Mouse (Mus musculus) small intestine, adult 2 months (tissue): Measurements from ENCODE around the gene Rab27a. TPM values are rescaled to one million over a fixed set of nuclear protein-coding genes. Genes with fewer than 3 reads are reported as not detected.

Experiments used
- H3K27ac ChIP-seq: fragments of 200-500 bp; 2 replicates; pipeline ENCODE4 v1.5.1; 2012; ENCODE audit warnings: low read depth, low read length, control low read depth, inconsistent platforms; ENCODE audit not compliant: insufficient read depth
- H3K27me3 ChIP-seq: fragments of 200-500 bp; 2 replicates; pipeline ENCODE4 v1.6.1; 2012; ENCODE audit warnings: mild to moderate bottlenecking, moderate library complexity, low read length, inconsistent platforms; ENCODE audit not compliant: control insufficient read depth, insufficient read depth
- H3K36me3 ChIP-seq: fragments of 200-500 bp; 2 replicates; pipeline ENCODE4 v1.6.1; 2012; ENCODE audit warnings: mild to moderate bottlenecking, low read length, control low read depth, inconsistent platforms; ENCODE audit not compliant: control insufficient read depth, insufficient read depth
- H3K4me1 ChIP-seq: fragments of 200-500 bp; 2 replicates; pipeline ENCODE4 v1.6.1; 2012; ENCODE audit warnings: low read length, inconsistent platforms, mixed read lengths; ENCODE audit not compliant: control insufficient read depth, insufficient read depth, insufficient read length
- H3K4me3 ChIP-seq: fragments of 200-500 bp; 2 replicates; pipeline ENCODE4 v1.5.1; 2012; ENCODE audit warnings: low read depth, mild to moderate bottlenecking, control low read depth, inconsistent platforms, low read length, moderate library complexity
- CTCF ChIP-seq: fragments of 200-500 bp; IDR thresholded peaks from 2 replicates; pipeline ENCODE4 v1.5.1; 2012; ENCODE audit warnings: low read depth, mild to moderate bottlenecking, control low read depth, inconsistent platforms, low read length, moderate library complexity, mixed read lengths; ENCODE audit not compliant: insufficient replicate concordance, insufficient read length; ENCODE audit errors: extremely low read depth
- POLR2A ChIP-seq: fragments of 200-500 bp; IDR thresholded peaks from 2 replicates; pipeline ENCODE4 v1.6.1; 2012; ENCODE audit warnings: low read depth, mild to moderate bottlenecking, control low read depth, inconsistent platforms, low read length, moderate library complexity
- WGBS: fragments of 180-500 bp; shearing (Covaris S2); methylation state at CpG from one replicate; pipeline ENCODE4 v1.1.7; 2018; 5-methylcytosine and 5-hydroxymethylcytosine counted together
- polyA plus RNA-seq: library from polyadenylated mRNA; depleted of rRNA; stranded (reverse); fragments of >200 nt; gene quantifications from 2 replicates; pipeline ENCODE4 v1.2.3, GENCODE M21; 2012

Rab27a gene
- polyA plus RNA-seq, 1 experiment: 6.5 TPM

- no peak overlapping the region for H3K4me3 ChIP-seq
Measured at GRCm38 (mm10) chr9:73091747-73092146, 47.1 kb downstream of the Rab27a start.

GRCm38 (mm10) chr9:73094580-73094979 is 49.9 kb downstream of the Rab27a start:
- 17% methylated on average over 17 of the region's 17 CpGs for WGBS
- no peak for TF ChIP-seq CTCF
- TF ChIP-seq POLR2A: no peak
- no peaks in the 10 kb centered on the region for H3K27me3 ChIP-seq

More at GRCm38 (mm10) chr9:73091747-73092146, 47.1 kb downstream of the Rab27a start:
- TF ChIP-seq POLR2A (no peak), CTCF (peak; percentile 26; the same call in 1 of the 2 replicates)
- no peaks in the 10 kb centered on the region for H3K27me3 ChIP-seq
- H3K27ac ChIP-seq: no peak overlapping the region
- WGBS: 2% methylated on average over 1 of the region's 1 CpGs
- H3K4me1 ChIP-seq: peaks cover 7% of the 10 kb centered on the region; the same call in 1 of the 2 replicates
- no peaks in the 10 kb centered on the region for H3K36me3 ChIP-seq

GRCm38 (mm10) chr9:73097898-73098297 is 53.2 kb downstream of the Rab27a start:
- WGBS: 77% methylated on average over 2 of the region's 2 CpGs
- TF ChIP-seq POLR2A (no peak), CTCF (no peak)
- Histone ChIP-seq H3K36me3 (no peaks in the 10 kb centered on the region), H3K4me1 (peaks cover 2% of the 10 kb centered on the region; the same call in 1 of the 2 replicates), H3K4me3 (no peak overlapping the region), H3K27ac (no peak overlapping the region), H3K27me3 (no peaks in the 10 kb centered on the region)

More at GRCm38 (mm10) chr9:73094580-73094979, 49.9 kb downstream of the Rab27a start:
- Histone ChIP-seq H3K36me3 (no peaks in the 10 kb centered on the region), H3K4me3 (peak overlapping the region; percentile 26; the same call in 1 of the 2 replicates), H3K4me1 (peaks cover 4% of the 10 kb centered on the region; the same call in 1 of the 2 replicates), H3K27ac (no peak overlapping the region)

GRCm38 (mm10) chr9:73101536-73101935 is 56.9 kb downstream of the Rab27a start, which contains the start of gene Khdc3:
TSS of gene Khdc3 (plus strand) at chr9:73101836.
- no peak for TF ChIP-seq POLR2A
- TF ChIP-seq CTCF: no peak
- Histone ChIP-seq H3K4me3 (no peak within 1 kb of the TSS), H3K27ac (no peak within 1 kb of the TSS), H3K27me3 (no peaks in the 10 kb centered on the region), H3K4me1 (peaks cover 13% of the 10 kb centered on the region), H3K36me3 (no peaks in the 10 kb centered on the region)
- WGBS: 90% methylated on average over 5 of the region's 5 CpGs

GRCm38 (mm10) chr9:73102181-73102580 is 57.5 kb downstream of the Rab27a start, which contains the start of gene Gm20509:
TSS of gene Gm20509 (plus strand) at chr9:73102470.
- WGBS: 97% methylated on average over 4 of the region's 4 CpGs
- H3K27me3 ChIP-seq: no peaks in the 10 kb centered on the region
- peak within 1 kb of the TSS; percentile 59 for H3K4me3 ChIP-seq
- H3K4me1 ChIP-seq: peaks cover 13% of the 10 kb centered on the region
- H3K27ac ChIP-seq: no peak within 1 kb of the TSS
- TF ChIP-seq POLR2A: no peak
- TF ChIP-seq CTCF: no peak
- no peaks in the 10 kb centered on the region for H3K36me3 ChIP-seq

- 10% methylated on average over 60 of the region's 60 CpGs for WGBS
- H3K4me3 ChIP-seq: peak overlapping the region; percentile 59
- no peak overlapping the region for H3K27ac ChIP-seq
- TF ChIP-seq POLR2A: no peak
- peaks cover 13% of the 10 kb centered on the region for H3K4me1 ChIP-seq
- H3K36me3 ChIP-seq: no peaks in the 10 kb centered on the region
- no peaks in the 10 kb centered on the region for H3K27me3 ChIP-seq
Measured at GRCm38 (mm10) chr9:73103159-73103879, 58.7 kb downstream of the Rab27a start.

GRCm38 (mm10) chr9:73103880-73104198 is 59.2 kb downstream of the Rab27a start:
- H3K36me3 ChIP-seq: no peaks in the 10 kb centered on the region
- TF ChIP-seq POLR2A (no peak), CTCF (no peak)
- peaks cover 13% of the 10 kb centered on the region for H3K4me1 ChIP-seq
- peak overlapping the region; percentile 59 for H3K4me3 ChIP-seq
- no peak overlapping the region for H3K27ac ChIP-seq
- H3K27me3 ChIP-seq: no peaks in the 10 kb centered on the region
- WGBS: 42% methylated on average over 5 of the region's 5 CpGs
